Mouse (Mus musculus) kidney, postnatal 4 days (tissue): ENCODE measurements around the gene Mrgprh.

ENCODE experiments used
- DNase-seq, 2 experiments: peaks; one replicate each; pipeline ENCODE4 v3.0.0; 2021; ENCODE audit warnings: mixed read lengths in 2 of 2

Gene Mrgprh

DNA sequence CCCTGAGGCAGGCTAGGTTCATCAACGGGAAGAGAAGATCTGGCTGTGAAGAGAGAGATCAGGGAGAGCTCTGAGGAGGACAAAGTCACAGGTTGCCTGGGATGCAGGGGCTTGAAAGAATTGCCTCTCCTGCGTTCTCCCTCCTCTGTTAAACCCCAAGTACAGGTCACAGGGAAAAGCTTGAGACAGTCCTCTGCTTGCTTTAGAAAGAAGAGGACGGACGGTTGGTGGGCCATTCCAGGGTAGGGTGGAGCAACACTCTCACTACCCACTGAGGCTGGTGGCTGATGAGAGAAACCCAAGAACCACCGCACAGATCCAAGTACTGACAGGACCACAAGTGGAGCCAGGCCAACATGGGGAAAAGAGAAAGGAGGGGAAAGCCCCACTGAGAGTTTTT, at the start of gene Mrgprh:
Mrgprh (plus strand) TSS at position 301 of the 400 bp plus-strand sequence.
- DNase-seq = no peak

DNA sequence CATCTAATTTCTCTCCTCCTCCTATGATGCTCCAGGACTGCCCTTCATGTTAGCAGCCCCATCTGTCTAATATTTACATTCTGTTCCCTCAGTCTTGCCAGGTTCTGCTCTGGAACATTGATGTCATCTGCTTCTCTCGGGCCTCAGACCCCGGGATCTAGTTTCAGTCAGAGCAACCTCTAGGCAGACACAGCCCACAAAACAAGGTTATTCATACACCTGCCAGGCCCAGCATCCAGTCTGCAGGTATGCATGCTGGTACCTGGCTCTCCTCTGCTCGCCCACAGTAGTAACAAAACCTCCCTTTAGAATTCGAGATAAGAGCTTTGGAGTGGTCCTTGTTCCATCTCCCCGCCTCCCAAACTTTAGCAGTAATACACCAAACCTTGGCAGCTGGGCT, 45.5 kb upstream of the Mrgprh start:
- DNase-seq = no peak

DNA sequence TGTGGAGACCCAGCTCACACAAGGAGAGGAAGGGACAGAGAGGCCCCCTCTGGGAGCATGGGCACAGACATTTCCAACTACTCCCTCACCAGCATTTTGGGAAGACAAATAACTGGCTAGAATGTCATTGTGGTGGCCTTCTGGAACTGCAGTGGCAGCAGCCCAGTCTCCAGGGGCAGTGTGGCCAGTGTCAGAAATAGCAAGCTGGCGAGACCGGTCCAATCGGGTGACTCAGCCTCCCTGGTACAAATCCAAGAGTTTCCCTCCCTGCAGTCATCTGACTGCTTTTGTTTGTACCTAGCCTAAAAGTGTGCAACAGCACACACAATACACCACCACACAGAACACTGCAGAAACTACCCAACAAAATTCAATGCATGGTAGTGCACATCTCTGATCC, 43.6 kb upstream of the Mrgprh start:
- DNase-seq = no peak

DNA sequence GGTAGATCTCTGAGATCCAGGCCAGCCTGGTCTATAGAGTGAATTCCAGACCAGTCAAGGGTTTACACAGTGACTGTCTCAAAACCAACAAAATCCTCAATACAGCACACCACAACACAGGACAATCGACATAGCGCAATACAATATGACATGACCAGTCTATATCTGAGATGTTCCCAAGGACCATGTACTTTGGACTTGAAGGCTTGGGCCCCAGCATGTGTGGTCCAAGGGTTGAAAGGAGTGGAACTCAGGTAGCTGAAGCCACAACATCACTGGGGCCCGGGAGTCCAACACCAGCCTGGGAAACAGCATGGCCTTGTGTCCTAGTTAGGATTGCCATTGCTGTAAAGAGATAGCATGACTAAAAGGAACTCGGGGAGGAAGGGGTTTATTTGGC, 43.2 kb upstream of the Mrgprh start:
- no peak for DNase-seq

DNA sequence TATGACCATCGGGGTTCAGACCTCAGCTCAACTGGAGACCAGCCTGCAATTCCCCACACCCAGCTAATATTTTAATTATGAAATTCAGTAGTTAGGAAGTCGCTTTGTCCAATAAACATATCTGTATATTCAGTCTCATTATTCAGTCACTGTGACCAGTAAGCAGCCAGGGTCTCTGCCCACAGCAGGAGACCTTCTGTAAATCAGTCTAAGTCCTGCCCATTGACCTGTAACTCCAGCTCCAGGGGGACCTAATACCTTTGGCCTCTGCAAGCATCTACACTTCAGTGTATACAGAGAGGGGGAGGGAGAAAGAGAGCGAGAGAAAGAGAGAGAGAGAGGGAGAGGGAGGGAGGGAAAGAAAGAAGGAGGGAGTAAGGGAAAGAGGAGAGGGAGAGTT, 41.5 kb upstream of the Mrgprh start:
- DNase-seq = peak in 1 of 2 experiments; percentile 25

DNA sequence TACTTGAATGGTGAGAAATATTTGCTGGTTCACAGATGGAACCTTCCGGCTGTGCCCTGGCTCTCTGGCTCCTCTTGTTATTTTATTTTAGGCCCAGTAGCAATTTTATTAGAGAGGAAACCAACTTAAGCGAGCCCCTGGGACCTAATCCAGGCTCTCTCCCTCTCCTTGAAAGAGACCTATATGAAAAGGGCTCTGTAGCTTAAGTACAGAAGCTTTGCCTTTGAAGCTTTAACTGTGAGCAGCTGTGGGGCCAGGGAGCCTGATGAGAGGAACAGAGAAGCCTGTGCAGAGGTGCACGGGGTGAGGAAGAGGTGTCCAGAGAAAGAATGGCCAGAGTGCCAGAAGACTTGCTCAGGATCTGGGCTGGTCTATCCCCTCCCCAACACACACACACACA, 41.0 kb upstream of the Mrgprh start:
- no peak for DNase-seq

DNA sequence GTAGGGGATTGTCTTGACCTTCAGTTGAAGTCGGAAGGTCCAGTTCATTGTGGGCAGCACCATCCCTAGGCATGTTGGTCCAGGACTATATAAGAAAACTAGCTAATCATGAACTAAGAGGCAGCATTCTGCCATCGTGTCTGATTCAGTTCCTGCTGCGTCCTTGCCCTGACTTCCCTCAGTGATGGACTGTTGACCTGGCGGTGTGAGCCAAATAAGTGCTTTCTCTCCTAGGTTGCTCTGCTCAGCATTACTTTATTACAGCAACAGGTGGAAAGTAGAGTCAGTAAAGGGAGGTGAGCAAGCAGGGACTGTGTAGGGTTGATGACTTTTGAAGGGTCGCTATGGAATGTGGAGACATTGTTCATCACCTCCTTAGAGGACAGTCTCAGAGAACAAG, 40.1 kb upstream of the Mrgprh start:
- no peak for DNase-seq

DNA sequence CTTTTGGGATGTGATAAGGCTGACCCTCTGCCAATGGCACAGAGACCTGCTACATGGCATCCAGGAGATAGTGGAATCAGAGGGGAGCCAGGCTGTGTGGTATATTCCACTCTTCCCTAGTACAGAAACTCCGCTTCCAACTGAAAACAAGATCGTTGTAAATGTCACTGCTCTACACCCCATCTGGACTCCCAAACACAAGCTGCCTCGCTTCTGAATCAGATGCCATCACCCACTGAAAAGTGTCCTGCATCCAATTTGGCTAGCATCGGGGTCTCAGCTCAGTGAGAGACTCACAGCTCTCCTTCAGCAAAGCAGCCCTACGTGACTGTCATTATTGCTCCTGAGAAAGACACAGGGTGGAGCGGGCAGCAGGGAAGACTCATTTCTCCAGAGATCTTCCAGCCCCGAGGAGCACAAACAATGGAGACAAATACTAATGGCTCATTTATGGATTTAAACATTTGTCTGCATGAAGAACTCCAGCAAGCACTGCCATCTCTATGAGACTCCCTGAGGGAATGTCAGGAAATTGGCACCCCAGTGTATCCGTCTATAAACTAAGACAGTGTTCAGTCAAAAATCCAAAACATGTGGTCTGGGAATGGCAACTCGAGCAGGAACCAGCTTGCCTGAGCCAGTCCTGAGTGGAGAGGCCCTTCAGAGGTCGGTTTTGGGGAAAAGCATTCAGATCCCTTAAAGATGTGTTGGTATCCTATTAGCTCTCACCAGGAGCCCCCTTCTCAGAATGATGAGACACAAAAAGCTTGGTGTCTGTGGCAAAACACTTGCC, 36.2 kb upstream of the Mrgprh start:
- no peak for DNase-seq

DNA sequence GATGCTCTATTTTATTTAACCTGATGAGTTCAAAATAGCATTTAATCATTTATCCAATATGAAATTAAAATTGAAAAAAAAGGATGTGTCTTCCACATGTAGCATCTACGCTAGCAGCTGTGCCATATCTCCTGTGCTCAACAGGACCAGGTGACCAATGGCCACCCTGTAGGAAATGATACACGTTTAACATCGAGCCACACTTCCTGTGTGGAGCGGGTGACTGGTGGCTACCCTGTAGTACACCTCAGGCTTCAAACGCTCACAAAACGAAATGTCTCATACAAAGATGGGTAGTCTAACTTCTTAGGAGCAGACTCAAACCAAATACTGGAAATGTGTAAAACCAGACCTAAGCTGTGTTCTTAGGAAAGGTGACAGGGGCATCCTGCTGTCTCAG, 32.0 kb upstream of the Mrgprh start:
- DNase-seq = no peak

DNA sequence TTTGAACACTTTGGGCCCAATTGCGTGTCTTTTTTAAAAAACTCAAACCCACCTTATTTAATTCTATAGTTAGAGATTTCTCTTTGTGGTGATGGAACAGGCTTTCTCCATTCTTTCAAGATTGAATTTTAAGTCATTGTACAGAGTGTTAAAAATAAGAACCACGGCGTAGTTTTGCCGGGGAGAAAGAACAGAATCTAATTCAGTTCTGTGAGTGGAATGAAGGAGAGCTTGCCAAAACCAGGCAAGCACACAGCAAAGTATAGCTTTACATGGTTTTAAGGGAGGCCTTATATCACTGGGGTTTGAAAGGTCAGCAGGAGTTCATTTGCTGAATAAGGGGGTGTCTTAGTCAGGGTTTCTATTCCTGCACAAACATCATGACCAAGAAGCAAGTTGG, 31.3 kb upstream of the Mrgprh start:
- DNase-seq = no peak

DNA sequence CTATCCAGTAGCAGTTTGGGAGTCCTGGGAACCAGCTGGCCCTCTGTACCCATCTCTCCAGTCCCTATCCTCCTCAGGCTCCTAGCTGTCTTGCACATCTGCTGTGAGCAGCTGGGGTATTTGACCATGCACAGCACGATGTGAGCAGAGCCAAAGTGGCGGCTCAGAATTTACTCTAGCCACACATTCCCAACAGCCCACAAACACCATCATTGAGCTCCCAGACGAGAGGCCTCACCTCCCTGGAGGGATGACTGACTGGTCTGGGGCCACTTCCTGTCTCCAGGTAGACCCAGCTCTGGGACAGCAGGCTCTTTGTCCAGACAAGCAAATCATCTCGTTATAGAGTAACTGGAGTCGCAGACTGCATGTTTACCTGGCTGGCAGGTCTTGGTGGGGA, 30.0 kb upstream of the Mrgprh start:
- DNase-seq = peak in 1 of 2 experiments; percentile 29

DNA sequence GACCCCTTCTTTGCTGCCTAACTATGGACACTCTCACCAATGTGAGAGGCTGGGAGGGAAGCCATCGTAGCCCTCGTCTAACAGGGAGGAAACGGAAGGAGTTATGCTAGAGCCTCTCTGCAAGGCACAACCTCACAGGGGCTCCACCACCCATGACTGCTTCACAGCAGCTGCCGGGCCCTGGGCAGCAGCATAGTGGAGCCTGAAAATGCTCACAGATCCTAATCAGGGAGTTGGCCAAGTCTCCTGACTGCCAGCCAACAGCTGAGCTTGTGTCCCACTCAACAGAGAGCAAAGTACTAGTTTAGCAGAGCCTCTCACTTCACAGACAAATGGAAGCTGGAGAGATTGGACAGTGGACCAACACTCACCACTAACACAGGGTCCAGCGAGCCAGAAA, 29.4 kb upstream of the Mrgprh start:
- peak; percentile 26 to 51 for DNase-seq

DNA sequence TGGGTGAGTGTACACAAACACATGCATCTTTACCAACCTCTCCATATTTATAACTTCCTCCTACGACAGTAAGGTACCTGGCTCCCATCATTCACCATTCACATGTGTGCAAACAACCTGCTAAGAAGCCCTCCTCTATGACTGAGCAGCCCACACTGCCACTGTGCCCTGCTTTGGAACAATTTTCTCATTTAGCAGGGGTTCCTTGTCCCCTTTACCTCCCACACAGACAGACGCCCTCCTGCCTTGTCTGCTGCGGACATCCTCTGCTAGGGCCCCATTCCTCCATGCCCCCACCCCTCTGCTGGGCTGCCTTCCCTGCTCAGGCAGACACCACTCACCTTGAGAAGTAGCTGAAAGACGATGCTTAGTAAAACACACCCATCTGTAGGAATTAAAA, 28.1 kb upstream of the Mrgprh start:
- DNase-seq = no peak

DNA sequence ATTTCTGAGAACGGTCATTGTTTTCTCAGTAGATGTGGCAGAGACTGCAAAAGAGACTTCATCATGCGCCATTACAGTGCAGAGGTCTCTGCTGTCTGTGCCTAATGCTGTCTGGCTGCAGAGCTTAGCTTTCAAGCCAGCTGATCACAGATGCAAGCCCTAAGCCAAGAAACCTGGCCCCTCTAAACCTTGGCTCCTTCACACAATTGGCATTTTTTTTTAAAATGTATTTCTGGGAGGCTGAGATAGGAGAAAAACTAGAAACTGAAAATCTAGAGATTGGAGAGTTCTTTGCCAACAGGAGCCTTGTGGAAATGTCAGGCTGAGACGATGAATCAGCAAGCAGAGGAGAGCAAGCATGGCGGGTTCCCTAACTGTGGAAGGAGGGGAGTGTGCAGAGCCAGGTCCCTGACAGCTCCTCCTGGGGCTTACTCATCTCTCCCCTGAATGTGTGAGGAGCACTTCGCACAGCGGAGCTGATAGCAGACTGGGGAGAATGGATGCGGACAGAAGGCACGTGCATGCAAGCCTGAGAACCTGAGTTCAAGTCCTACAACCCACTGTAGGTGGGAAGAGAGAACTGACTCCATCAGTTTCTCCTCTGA, 26.0 kb upstream of the Mrgprh start:
- DNase-seq = no peak

DNA sequence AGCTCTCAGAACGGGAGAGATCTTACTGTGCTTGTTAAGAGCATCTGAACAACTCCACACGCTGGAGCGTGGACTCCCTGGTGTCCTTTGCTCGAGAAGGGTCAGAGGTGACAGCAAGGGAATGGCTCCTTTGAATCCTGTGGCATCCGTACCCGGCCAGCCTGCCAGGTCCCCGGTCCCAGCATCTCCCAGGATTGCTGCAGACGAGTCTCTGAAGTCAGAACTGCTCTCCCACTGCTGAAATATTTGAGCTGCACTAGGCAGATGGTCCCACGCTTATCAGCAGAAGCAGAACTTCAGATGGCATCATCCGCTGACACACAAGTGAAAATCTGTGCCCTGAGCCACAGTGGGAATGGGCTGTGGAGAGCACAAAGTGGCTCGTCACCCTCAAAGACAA, 24.1 kb upstream of the Mrgprh start:
- no peak for DNase-seq

DNA sequence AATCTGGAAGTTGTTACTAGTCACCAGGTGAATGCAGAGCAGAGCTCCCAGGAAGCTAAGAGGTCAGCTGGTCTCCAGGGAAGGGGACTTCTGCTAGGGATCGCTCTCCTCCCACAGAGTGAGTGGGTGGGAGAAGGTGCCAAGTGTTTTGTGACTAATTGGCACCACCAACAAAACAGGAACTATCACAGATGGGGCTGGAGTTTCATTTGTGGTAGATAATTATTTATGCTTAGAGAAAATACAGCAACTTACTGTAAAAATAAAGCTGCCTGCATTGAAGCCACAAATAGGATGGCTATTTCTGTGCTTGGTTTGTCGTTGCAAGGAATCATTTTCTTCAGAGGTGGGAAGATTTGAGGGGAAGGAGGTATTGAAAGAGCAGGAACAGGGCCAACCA, 22.0 kb upstream of the Mrgprh start:
- no peak for DNase-seq

DNA sequence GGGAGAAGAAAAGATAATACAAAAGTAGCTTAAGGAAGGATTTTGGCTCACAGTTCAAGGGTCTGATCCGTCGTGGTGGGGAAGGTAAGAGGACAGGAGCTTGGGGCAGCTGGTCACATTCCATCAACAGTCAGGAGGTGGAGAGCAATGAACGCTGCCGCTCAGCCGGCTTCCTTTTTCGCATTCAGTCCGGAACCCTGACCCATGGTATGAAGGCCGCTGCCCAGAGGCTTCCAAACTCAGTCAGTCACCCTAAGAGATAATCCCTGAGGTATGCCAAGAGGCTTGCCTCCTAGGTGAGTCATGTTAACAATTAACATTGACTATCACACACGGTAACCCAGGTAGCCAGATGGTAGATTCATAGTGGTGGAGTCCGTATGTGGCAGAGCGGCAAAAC, 21.4 kb upstream of the Mrgprh start:
- no peak for DNase-seq

DNA sequence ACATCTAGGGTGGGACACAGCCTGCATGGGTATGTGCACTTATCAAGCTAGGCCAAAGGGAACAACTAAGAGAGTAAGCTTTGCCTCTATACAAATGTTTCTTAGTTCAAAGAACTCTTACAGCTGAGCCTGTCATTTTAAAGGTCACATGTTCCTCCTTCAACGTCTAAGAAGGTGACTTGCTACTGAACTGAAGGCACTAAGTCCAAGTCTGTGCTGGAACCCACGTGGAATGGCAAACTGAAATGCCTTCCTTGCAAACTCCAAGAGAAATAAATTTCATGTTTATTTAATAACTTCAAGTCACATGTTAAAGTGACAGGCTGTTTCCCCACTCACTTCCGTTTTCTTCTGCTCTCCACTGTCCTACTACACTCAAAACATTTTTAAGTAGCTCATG, 18.4 kb upstream of the Mrgprh start:
- no peak for DNase-seq

DNA sequence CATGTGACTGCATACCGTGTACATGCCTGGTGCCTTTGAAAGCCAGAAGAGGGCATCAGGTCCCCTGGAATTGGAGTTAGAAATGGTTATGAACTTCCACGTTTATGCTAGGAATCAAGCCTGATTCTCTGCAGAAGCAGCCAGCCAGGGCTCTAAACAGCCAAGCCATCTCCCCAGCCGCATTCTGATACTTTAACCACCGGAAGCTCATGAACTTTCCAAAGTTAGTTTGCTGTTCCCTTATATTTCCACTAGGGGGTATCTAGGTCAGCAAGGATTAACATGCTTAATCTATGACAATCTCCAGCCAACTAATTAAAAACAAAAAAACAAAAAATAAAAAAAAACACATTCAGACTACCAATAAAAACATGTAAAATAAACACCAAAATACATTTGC, 17.8 kb upstream of the Mrgprh start:
- DNase-seq = peak; percentile 13 to 48

DNA sequence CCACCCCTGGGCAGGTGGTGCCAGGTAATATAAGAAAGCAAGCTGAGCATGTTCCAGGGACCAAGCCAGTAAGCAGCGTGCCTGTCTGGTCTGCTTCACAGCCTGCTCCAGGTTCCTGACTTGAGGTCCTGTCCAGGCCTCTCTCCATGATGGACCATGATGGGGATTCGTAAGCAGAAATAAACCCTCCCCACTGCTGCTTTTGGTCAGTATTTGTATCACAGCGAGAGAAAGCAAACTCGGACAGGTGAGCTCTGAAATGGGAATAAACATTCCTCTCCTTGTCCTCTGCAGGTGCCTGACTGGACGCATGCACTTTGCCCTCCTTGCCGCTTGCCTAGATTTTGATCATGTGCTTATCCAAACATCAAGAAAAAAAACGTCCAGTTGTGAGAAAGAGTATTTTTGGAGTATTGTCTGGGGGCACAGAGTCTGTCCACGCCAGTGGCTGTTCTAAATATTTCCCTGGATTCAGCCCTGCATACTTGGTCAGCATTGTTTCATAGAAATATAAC, 16.8 kb upstream of the Mrgprh start:
- DNase-seq = peak in 1 of 2 experiments; percentile 22

DNA sequence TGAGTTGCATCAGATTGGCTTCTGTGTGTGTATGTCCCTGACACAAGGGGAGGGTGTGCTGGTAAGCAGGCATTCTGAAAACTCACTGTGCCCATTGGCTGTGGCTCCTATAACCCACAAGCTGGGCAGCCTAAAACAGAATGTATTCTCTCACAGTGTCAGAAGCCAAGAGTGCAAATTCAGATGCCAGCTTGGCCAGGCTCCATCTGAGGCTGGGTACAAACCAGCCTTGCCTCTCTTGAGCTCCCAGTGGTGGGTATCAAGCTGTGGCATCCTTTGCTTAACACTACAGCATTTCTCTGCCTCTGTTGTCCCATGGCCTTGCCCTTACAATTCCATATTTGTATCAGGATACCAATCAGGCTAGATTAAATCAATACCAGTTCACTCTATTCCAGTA, 11.7 kb upstream of the Mrgprh start:
- no peak for DNase-seq

DNA sequence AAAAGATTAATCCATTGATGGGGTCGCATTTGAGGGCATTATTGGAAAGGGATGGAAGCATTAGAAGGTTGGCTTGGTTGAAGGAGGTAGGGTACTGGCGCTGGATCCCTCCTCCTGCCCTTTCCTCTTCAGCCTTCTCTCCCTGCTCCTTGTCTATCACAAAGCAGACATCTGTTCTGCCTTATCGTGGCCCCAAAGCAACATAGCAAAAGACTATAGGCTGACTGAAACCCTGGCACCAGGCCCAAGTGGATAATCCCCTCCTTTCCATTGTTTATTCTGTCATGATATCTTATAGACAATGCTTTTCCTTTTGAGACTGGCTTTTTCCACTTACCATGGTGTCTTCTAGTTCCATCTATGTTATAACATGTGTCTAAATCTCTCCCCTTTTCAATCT, 10.4 kb upstream of the Mrgprh start:
- no peak for DNase-seq

DNA sequence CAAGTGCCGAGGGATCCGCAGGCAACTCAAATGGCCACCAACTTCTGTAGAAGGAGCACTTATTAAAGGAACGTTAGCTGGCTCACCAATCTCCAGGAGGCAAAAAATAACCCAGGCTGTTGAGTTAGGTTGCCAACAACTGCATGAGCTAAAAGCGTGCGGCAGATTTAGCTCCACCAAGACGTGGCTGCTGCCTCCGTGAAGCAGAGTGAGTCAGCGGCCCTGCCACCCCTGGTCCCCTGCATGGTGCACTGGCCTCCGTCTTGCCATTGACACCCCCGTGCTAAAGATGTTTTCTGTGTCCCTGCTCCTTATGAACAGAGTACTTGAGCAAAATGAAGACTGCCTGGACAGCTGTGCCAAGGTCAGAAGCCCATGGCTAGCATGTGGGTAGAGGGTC, 9.0 kb upstream of the Mrgprh start:
- no peak for DNase-seq

DNA sequence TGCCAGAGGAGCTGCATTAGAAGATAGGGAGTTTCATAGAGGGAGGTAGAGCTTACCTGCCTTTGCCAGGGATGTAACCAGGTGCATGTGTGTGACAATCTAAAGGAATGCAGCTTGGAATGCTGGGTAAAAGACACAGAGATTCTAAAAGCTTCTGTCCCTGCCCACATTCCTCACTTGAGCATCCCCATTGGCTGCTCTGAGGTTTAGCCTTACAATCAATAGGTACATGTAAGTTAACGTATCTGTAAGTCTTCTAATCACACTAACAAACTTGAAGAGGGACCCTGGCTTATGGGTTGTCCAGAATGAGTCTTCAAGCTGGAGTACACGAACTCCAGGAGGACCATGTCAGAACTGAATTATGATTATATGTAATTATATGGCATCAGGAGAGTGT, 7.8 kb upstream of the Mrgprh start, which contains the start of gene Mas1:
Mas1 (minus strand) TSS at position 101 of the 400 bp plus-strand sequence.
- DNase-seq = no peak

DNA sequence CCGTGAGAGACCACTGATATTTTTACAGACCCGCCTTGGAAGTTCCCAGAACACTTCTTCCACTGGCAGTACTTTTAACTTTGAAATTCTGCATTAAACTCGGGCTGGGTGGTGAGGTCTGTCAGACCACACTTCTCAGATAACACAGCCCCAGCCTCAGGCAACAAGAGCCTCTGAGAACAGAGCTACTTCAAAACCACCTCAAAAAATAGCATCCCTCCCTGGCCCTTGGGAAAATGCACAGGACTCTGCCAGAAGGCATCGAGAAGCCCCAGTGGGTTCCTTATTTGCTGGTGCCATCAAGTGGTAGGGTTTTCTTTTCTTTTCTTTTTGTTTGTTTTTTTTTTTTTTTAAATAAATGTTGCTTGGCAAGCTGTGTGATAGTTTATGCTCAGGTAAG, 7.2 kb upstream of the Mrgprh start:
- no peak for DNase-seq
